Mouse (Mus musculus) CH12.LX (cell line): ENCODE results near the gene Nes. TPM values are rescaled to one million over a fixed set of nuclear protein-coding genes. Genes with fewer than 3 reads are reported as not detected.

Source experiments
- DNase-seq: peaks from one replicate; pipeline ENCODE4 v3.0.0-alpha.2; 2013; ENCODE audit errors: extremely low read depth
- H3K27ac ChIP-seq: 2 replicates; pipeline ENCODE4 v1.5.1; 2012; ENCODE audit warnings: low read depth, mild to moderate bottlenecking, control low read depth, moderate library complexity; ENCODE audit not compliant: insufficient read depth
- H3K27me3 ChIP-seq: replicated peaks from 2 replicates; pipeline ENCODE3; 2012; ENCODE audit warnings: inconsistent platforms
- H3K36me3 ChIP-seq, 2 experiments: replicated peaks in 1 of 2; 2 replicates each; pipeline versions ENCODE3 to v1.6.1; 2012; ENCODE audit warnings: inconsistent platforms in 1 of 2, low read length in 1 of 2, mild to moderate bottlenecking in 1 of 2, mixed read lengths in 1 of 2, moderate library complexity in 1 of 2; ENCODE audit not compliant: control insufficient read depth in 1 of 2, insufficient read depth in 1 of 2
- H3K4me1 ChIP-seq, 2 experiments: 2 replicates each; pipeline ENCODE4 v1.6.1; 2012; ENCODE audit warnings: inconsistent platforms in 1 of 2, moderate library complexity in 1 of 2; ENCODE audit not compliant: insufficient read depth in 2 of 2, control insufficient read depth in 1 of 2
- H3K4me2 ChIP-seq: 2 replicates; pipeline ENCODE4 v1.6.1; 2012; ENCODE audit warnings: low read depth, mild to moderate bottlenecking, control low read depth; ENCODE audit not compliant: poor library complexity, insufficient read depth, severe bottlenecking
- H3K4me3 ChIP-seq, 3 experiments: fragments of 150-350 bp in 1 of 3; sonication (generic) in 1 of 3; replicated peaks in 1 of 3; 2 replicates each; pipeline versions ENCODE3 to v1.5.1; 2011 to 2012; ENCODE audit warnings: low read depth in 2 of 3, low read length in 2 of 3, mild to moderate bottlenecking in 2 of 3, moderate library complexity in 2 of 3, control low read depth in 1 of 3, improper control_type of control experiment in 1 of 3, inconsistent platforms in 1 of 3, mixed read lengths in 1 of 3; ENCODE audit not compliant: poor library complexity in 1 of 3
- H3K79me2 ChIP-seq: replicated peaks from 2 replicates; pipeline ENCODE4 v1.6.1; 2012; ENCODE audit warnings: mild to moderate bottlenecking, moderate library complexity; ENCODE audit not compliant: control insufficient read depth, poor library complexity, insufficient read depth, severe bottlenecking; ENCODE audit errors: extremely low read depth
- H3K9ac ChIP-seq: 2 replicates; pipeline ENCODE4 v1.6.1; 2012; ENCODE audit warnings: low read depth, mild to moderate bottlenecking, control low read depth, moderate library complexity; ENCODE audit not compliant: insufficient read depth
- H3K9me3 ChIP-seq: replicated peaks from 2 replicates; pipeline ENCODE3; 2012; ENCODE audit warnings: low read length, inconsistent platforms, mixed read lengths
- CHD2 ChIP-seq: IDR thresholded peaks from 2 replicates; pipeline ENCODE4 v1.6.1; 2011; ENCODE audit warnings: low read length, improper control_type of control experiment
- CTCF ChIP-seq, 2 experiments: IDR thresholded peaks in 1 of 2; conservative IDR thresholded peaks in 1 of 2; 2 replicates each; pipeline ENCODE4 v1.5.1; 2011 to 2012; ENCODE audit warnings: low read depth in 2 of 2, low read length in 2 of 2, improper control_type of control experiment in 1 of 2, inconsistent platforms in 1 of 2, mild to moderate bottlenecking in 1 of 2, moderate library complexity in 1 of 2
- E2F4 ChIP-seq: IDR thresholded peaks from 2 replicates; pipeline ENCODE4 v1.6.1; 2011; ENCODE audit warnings: low read depth, low read length, improper control_type of control experiment; ENCODE audit not compliant: insufficient replicate concordance
- ELF1 ChIP-seq: IDR thresholded peaks from 2 replicates; pipeline ENCODE4 v1.6.1; 2014; ENCODE audit warnings: low read depth, mild to moderate bottlenecking, inconsistent platforms, low read length, improper control_type of control experiment
- EP300 ChIP-seq: IDR thresholded peaks from 2 replicates; pipeline ENCODE4 v1.6.1; 2011; ENCODE audit warnings: low read length, improper control_type of control experiment
- ETS1 ChIP-seq: conservative IDR thresholded peaks from 2 replicates; pipeline ENCODE4 v1.6.1; 2012; ENCODE audit warnings: low read depth, mild to moderate bottlenecking, inconsistent platforms, low read length, improper control_type of control experiment, moderate library complexity
- GABPA ChIP-seq: IDR thresholded peaks from 2 replicates; pipeline ENCODE4 v1.6.1; 2012; ENCODE audit warnings: low read depth, low read length, improper control_type of control experiment, inconsistent platforms; ENCODE audit not compliant: insufficient replicate concordance
- HCFC1 ChIP-seq: IDR thresholded peaks from 2 replicates; pipeline ENCODE4 v1.6.1; 2012; ENCODE audit warnings: low read depth, mild to moderate bottlenecking, inconsistent platforms, low read length, improper control_type of control experiment
- IRF4 ChIP-seq: IDR thresholded peaks from 2 replicates; pipeline ENCODE4 v1.6.1; 2014; ENCODE audit warnings: low read depth, mild to moderate bottlenecking, inconsistent platforms, low read length, improper control_type of control experiment
- JUN ChIP-seq: IDR thresholded peaks from 2 replicates; pipeline ENCODE4 v1.6.1; 2011; ENCODE audit warnings: low read depth, mild to moderate bottlenecking, low read length, improper control_type of control experiment, moderate library complexity; ENCODE audit not compliant: insufficient read depth
- MAX ChIP-seq: IDR thresholded peaks from 2 replicates; pipeline ENCODE4 v1.6.1; 2011; ENCODE audit warnings: low read length, improper control_type of control experiment
- MAZ ChIP-seq: IDR thresholded peaks from 2 replicates; pipeline ENCODE4 v1.6.1; 2012; ENCODE audit warnings: low read depth, mild to moderate bottlenecking, inconsistent platforms, low read length, improper control_type of control experiment, moderate library complexity
- MEF2A ChIP-seq: IDR thresholded peaks from 2 replicates; pipeline ENCODE4 v1.6.1; 2014; ENCODE audit warnings: low read depth, mild to moderate bottlenecking, inconsistent platforms, low read length, improper control_type of control experiment, borderline replicate concordance
- MYC ChIP-seq: IDR thresholded peaks from 2 replicates; pipeline ENCODE4 v1.6.1; 2011; ENCODE audit warnings: low read depth, mild to moderate bottlenecking, improper control_type of control experiment, low read length
- NELFE ChIP-seq: IDR thresholded peaks from 2 replicates; pipeline ENCODE4 v1.6.1; 2011; ENCODE audit warnings: low read depth, low read length, improper control_type of control experiment
- PAX5 ChIP-seq: IDR thresholded peaks from 2 replicates; pipeline ENCODE4 v1.6.1; 2012; ENCODE audit warnings: low read length, inconsistent platforms, mixed read lengths
- POLR2A ChIP-seq: IDR thresholded peaks from 2 replicates; pipeline ENCODE4 v1.6.1; 2011; ENCODE audit warnings: low read depth, mild to moderate bottlenecking, improper control_type of control experiment, low read length
- RCOR1 ChIP-seq: conservative IDR thresholded peaks from 2 replicates; pipeline ENCODE4 v1.6.1; 2012; ENCODE audit warnings: low read depth, mild to moderate bottlenecking, inconsistent platforms, low read length, improper control_type of control experiment
- SIN3A ChIP-seq: IDR thresholded peaks from 2 replicates; pipeline ENCODE4 v1.6.1; 2012; ENCODE audit warnings: low read length, improper control_type of control experiment, inconsistent platforms
- SMC3 ChIP-seq: IDR thresholded peaks from 2 replicates; pipeline ENCODE4 v1.6.1; 2011; ENCODE audit warnings: low read depth, low read length, improper control_type of control experiment
- TBP ChIP-seq: conservative IDR thresholded peaks from 2 replicates; pipeline ENCODE4 v1.6.1; 2011; ENCODE audit warnings: low read depth, low read length, improper control_type of control experiment
- UBTF ChIP-seq: IDR thresholded peaks from 2 replicates; pipeline ENCODE4 v1.6.1; 2012; ENCODE audit warnings: low read depth, mild to moderate bottlenecking, inconsistent platforms, low read length, improper control_type of control experiment, moderate library complexity
- USF2 ChIP-seq: conservative IDR thresholded peaks from 2 replicates; pipeline ENCODE4 v1.6.1; 2011; ENCODE audit warnings: low read depth, low read length, improper control_type of control experiment
- ZC3H11A ChIP-seq: IDR thresholded peaks from 2 replicates; pipeline ENCODE4 v1.6.1; 2012; ENCODE audit warnings: low read depth, mild to moderate bottlenecking, inconsistent platforms, low read length, improper control_type of control experiment
- ZKSCAN1 ChIP-seq: IDR thresholded peaks from 2 replicates; pipeline ENCODE4 v1.6.1; 2012; ENCODE audit warnings: low read depth, inconsistent platforms, low read length, improper control_type of control experiment, borderline replicate concordance
- ZMIZ1 ChIP-seq: IDR thresholded peaks from 2 replicates; pipeline ENCODE4 v1.6.1; 2012; ENCODE audit warnings: low read depth, mild to moderate bottlenecking, inconsistent platforms, low read length, improper control_type of control experiment
- dilution Hi-C: fragments of 300-500 bp; cut with MboI; formaldehyde crosslinking; loops from 2 replicates; pipeline ENCODE4 v1.14.3; 2020; ENCODE audit warnings: low sequenced_read_pairs; ENCODE audit not compliant: extremely low pct_unique_long_range_greater_than_20kb, extremely low pct_ligation_motif_present
- in situ Hi-C: fragments of 300-500 bp; cut with MboI; formaldehyde crosslinking; loops from 3 replicates; pipeline ENCODE4 v1.14.3; 2019; ENCODE audit warnings: low sequenced_read_pairs, low pct_ligation_motif_present, low pct_unique_long_range_greater_than_20kb, mixed read lengths
- polyA plus RNA-seq: library from polyadenylated mRNA; unstranded; fragments of >175 nt; gene quantifications from 2 replicates; pipeline ENCODE4 v1.2.1, GENCODE M21; 2012; ENCODE audit warnings: low read depth; ENCODE audit not compliant: insufficient read length
- total RNA-seq, 2 experiments: library from RNA; depleted of rRNA; stranded (reverse); fragments of 300-350 nt in 1 of 2; fragments of >200 nt in 1 of 2; gene quantifications; 2 replicates each; pipeline ENCODE4 v1.2.3; 2012 to 2014

Nes gene
- total and polyA plus RNA-seq, 3 experiments, result 0.04 TPM; not detected in 1

DNA sequence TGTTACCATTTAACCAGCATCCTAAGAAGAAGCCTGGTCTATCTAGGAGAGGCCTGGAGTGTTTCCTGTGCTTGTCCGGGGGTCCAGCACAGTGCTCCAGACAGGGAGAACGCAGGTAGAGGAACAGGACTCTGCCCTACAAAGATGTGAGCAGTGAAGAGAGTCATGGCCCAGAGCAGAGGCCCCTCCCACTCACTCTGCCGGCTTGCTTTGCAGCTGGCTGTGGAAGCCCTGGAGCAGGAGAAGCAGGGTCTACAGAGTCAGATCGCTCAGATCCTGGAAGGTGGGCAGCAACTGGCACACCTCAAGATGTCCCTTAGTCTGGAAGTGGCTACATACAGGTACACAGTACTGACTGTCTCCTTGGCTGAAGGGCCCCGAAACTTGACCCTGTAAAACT is 1.9 kb downstream of the Nes start:
- Histone ChIP-seq H3K9me3 (peaks cover 9% of the 10 kb centered on the region), H3K9ac (no peak overlapping the region), H3K79me2 (no peaks in the 10 kb centered on the region), H3K36me3 (no peaks in the 10 kb centered on the region), H3K4me3 (no peak overlapping the region), H3K4me1 (peaks cover 2 to 47% of the 10 kb centered on the region in 2 experiments; a peak in 2 of 4 replicates), H3K27ac (no peak overlapping the region), H3K4me2 (no peak overlapping the region), H3K27me3 (peaks cover 33% of the 10 kb centered on the region)
- TF ChIP-seq ZKSCAN1, result no peak
- DNase-seq, result no peak
- dilution Hi-C loops (no loop called here), in situ Hi-C loops (no loop called here)

GRCm38 (mm10) chr3:87973593-87974380 is 2.9 kb downstream of the Nes start:
- Histone ChIP-seq H3K27ac (no peak overlapping the region), H3K4me2 (no peak overlapping the region), H3K4me3 (no peak overlapping the region)

GRCm38 (mm10) chr3:87974381-87974987 is 3.6 kb downstream of the Nes start:
- Histone ChIP-seq H3K9ac (no peak overlapping the region), H3K36me3 (no peaks in the 10 kb centered on the region), H3K27me3 (peaks cover 39% of the 10 kb centered on the region), H3K4me3 (no peak overlapping the region), H3K4me1 (peaks cover 2 to 55% of the 10 kb centered on the region in 2 experiments; a peak in 2 of 4 replicates), H3K27ac (no peak overlapping the region), H3K4me2 (no peak overlapping the region), H3K79me2 (no peaks in the 10 kb centered on the region), H3K9me3 (peaks cover 8% of the 10 kb centered on the region)
- no peak for TF ChIP-seq ETS1
- TF ChIP-seq CHD2, result no peak
- no peak for TF ChIP-seq UBTF
- no peak for TF ChIP-seq CTCF (conservative IDR thresholded peaks at IDR 0.05 in 1 of 2, IDR thresholded peaks at IDR 0.05 in 1 of 2; ENCODE audit: low read depth in 2 of 2, low read length in 2 of 2)
- no peak for TF ChIP-seq HCFC1
- TF ChIP-seq TBP, result no peak
- TF ChIP-seq SIN3A, result no peak
- no peak for TF ChIP-seq PAX5
- no peak for TF ChIP-seq E2F4
- no peak for TF ChIP-seq MAX
- TF ChIP-seq ZKSCAN1, result no peak
- dilution Hi-C loops, result no loop called here
- in situ Hi-C loops, result no loop called here
- no peak for DNase-seq

More at GRCm38 (mm10) chr3:87973593-87974380, 2.9 kb downstream of the Nes start:
- Histone ChIP-seq H3K79me2 (no peaks in the 10 kb centered on the region), H3K4me1 (peaks cover 2 to 55% of the 10 kb centered on the region in 2 experiments; a peak in 2 of 4 replicates), H3K9ac (no peak overlapping the region), H3K9me3 (peaks cover 8% of the 10 kb centered on the region), H3K36me3 (no peaks in the 10 kb centered on the region), H3K27me3 (peaks cover 36% of the 10 kb centered on the region)
- dilution Hi-C loops, result no loop called here
- DNase-seq, result no peak
- in situ Hi-C loops, result no loop called here
- no peak for TF ChIP-seq USF2
- no peak for TF ChIP-seq PAX5
- TF ChIP-seq SMC3, result no peak
- no peak for TF ChIP-seq RCOR1
- TF ChIP-seq CTCF (conservative IDR thresholded peaks at IDR 0.05 in 1 of 2, IDR thresholded peaks at IDR 0.05 in 1 of 2; ENCODE audit: low read depth in 2 of 2, low read length in 2 of 2), result no peak
- TF ChIP-seq MAZ, result no peak
- no peak for TF ChIP-seq POLR2A
- no peak for TF ChIP-seq MAX
- no peak for TF ChIP-seq ZC3H11A
- no peak for TF ChIP-seq MEF2A
- no peak for TF ChIP-seq ELF1
- no peak for TF ChIP-seq NELFE
- no peak for TF ChIP-seq TBP
- TF ChIP-seq ZMIZ1, result no peak
- no peak for TF ChIP-seq IRF4
- no peak for TF ChIP-seq CHD2
- TF ChIP-seq EP300, result no peak
- no peak for TF ChIP-seq MYC
- no peak for TF ChIP-seq JUN
- TF ChIP-seq GABPA, result no peak
